Mouse (Mus musculus): ENCODE results near the gene Asb4.

- TF ChIP-seq CTCF (IDR thresholded peaks at IDR 0.05; ENCODE audit: low read depth) (no peak), EP300 (IDR thresholded peaks at IDR 0.05; ENCODE audit: low read depth) (no peak)
These were observed 97.9 kb downstream of the Asb4 start for GRCm38 (mm10) chr6:5481066-5481465.

Measured in liver, embryonic 14.5 days (tissue).